Mouse (Mus musculus): ENCODE measurements around the gene Tns2. TPM values are rescaled to one million over a fixed set of nuclear protein-coding genes. Genes with fewer than 3 reads are reported as not detected.

Gene Tns2
- total and polyA plus RNA-seq, 2 experiments from 2014 or later: 5.5 to 9.2 TPM

DNA sequence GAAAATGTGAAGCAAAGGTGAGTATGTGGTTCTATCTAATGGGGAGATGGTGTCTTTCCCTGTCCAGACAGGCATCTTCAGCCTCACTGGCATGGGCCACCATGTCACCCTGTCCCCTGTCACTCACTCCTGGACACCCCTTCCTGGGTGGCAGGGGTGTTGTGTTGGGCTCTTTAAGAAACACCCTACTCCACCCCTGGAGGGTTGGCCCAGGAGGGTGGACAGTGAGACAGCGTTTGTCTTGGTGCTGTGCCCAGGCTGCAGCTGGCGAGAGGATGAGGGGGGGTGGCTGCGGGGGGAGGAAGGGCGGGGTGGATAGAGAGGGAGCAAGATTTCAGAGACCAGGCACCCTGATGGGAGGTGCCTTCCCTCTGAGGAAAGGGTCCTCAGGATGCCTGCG, 5.1 kb downstream of the Tns2 start:
- Histone ChIP-seq H3K4me1 (ENCODE audit: insufficient read depth, low read length) (peaks cover 30% of the 10 kb centered on the region), H3K9ac (replicated peaks; ENCODE audit: low read length) (no peak overlapping the region), H3K27me3 (ENCODE audit: insufficient read depth, low read length) (no peaks in the 10 kb centered on the region), H3K4me2 (ENCODE audit: low read depth, low read length) (peak overlapping the region; percentile 64; the same call in 1 of the 2 replicates), H3K4me3 (ENCODE audit: low read length) (no peak overlapping the region), H3K9me3 (ENCODE audit: low read length) (no peaks in the 10 kb centered on the region), H3K36me3 (ENCODE audit: insufficient read depth, low read length) (no peaks in the 10 kb centered on the region), H3K27ac (no peak overlapping the region; the same call in 1 of the 2 replicates)
- DNase-seq (ENCODE audit: low spot score) (no peak), ATAC-seq (no peak)
- no peak for TF ChIP-seq CTCF (IDR thresholded peaks at IDR 0.05; ENCODE audit: low read depth)
- WGBS: 32% methylated on average over 5 of the region's 5 CpGs

DNA sequence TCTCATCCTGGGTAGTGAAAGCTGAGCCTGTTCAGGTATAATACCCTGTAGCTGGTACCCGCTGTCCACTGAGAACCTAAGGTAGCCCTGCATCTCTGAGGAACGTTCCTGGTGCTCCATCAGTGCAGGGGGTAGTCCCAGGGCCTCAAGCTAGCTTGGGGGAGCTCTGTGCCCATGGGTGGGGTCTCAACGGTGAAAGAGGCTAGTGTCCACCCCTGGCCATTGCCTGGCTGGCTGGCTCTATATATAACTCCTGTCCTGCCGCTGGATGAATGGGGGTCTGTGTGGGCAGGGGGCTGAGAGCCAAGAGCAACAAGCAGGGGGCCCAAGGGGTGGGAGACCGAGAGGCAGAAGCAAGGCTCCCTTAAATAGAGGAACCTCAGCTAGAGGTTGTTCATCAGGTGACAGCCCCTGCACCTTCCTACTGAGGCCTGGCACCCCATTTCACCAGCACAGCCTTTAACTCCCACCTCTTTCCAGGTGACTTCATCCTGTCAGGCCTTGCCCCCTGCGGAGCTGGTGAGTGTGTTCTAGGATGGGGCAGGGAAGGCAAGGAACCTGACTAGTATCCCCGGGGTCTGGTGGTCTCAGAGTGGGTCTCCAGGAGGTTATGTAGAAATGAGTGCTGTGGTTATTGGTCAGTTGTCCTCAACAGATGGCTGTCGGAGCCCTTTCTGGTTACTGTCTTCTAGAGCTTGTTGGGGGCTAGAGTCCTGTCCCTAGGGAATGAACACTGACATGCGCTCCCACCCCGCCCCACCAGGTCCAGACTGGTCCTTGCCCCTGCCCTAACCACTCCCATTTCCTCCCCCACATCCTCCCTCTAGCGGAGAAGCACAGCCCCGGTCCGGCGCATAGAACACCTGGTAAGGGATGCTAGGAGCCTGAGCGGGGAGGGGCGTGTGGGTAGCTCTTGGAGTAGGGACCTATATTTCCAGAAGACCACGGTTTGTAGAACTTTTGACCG, 5.8 kb downstream of the Tns2 start:
- ATAC-seq (no peak), DNase-seq (ENCODE audit: low spot score) (no peak)
- Histone ChIP-seq H3K4me2 (ENCODE audit: low read depth, low read length) (peak overlapping the region; percentile 64), H3K4me1 (ENCODE audit: insufficient read depth, low read length) (peaks cover 30% of the 10 kb centered on the region), H3K9ac (replicated peaks; ENCODE audit: low read length) (no peak overlapping the region), H3K36me3 (ENCODE audit: insufficient read depth, low read length) (no peaks in the 10 kb centered on the region), H3K4me3 (ENCODE audit: low read length) (peak overlapping the region; percentile 35), H3K27me3 (ENCODE audit: insufficient read depth, low read length) (no peaks in the 10 kb centered on the region), H3K27ac (no peak overlapping the region; the same call in 1 of the 2 replicates), H3K9me3 (ENCODE audit: low read length) (no peaks in the 10 kb centered on the region)
- 28% methylated on average over 18 of the region's 18 CpGs for WGBS
- TF ChIP-seq CTCF (IDR thresholded peaks at IDR 0.05; ENCODE audit: low read depth): peak; percentile 37; the same call in 1 of the 2 replicates

DNA sequence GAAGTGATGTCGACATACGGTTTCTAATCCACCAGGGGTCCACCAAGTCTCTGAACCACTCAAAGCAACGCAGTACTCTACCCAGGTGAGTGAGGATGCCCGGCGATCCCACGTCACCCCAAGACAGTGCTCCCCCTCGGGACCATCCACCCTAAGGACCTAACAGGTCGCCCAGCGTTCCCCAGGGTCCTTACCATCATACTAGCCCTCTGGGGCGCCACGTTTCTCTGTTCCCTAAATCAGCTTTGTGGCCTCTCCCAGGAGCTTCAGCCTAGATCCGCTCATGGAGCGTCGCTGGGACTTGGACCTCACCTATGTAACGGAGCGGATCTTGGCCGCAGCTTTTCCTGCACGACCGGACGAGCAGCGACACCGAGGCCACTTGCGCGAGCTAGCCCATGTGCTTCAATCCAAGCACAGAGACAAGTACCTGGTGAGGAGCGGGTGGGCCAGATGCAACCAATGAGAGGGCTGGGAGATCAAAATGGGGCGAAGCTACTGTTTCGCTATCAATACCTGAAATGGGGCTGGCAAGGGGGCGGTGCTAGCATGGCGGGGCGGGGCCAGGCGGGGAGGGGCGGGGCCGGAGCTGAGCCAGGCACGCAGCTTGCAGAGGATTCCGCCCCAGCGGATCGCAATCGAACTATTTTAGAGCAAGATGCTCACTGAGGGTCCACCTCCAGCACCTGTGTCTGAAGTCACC, 6.7 kb downstream of the Tns2 start:
- ATAC-seq (0 out of 2 replicates have a peak, but pooled peaks have one; percentile 8), DNase-seq (ENCODE audit: low spot score) (peak; percentile 54)
- no peaks in the 10 kb centered on the region for H3K9me3 ChIP-seq (ENCODE audit: low read length)
- H3K36me3 ChIP-seq (ENCODE audit: insufficient read depth, low read length): no peaks in the 10 kb centered on the region
- peak overlapping the region; percentile 33; the same call in 1 of the 2 replicates for H3K9ac ChIP-seq (replicated peaks; ENCODE audit: low read length)
- 9% methylated on average over 38 of the region's 38 CpGs for WGBS
- no peaks in the 10 kb centered on the region for H3K27me3 ChIP-seq (ENCODE audit: insufficient read depth, low read length)
- peaks cover 29% of the 10 kb centered on the region for H3K4me1 ChIP-seq (ENCODE audit: insufficient read depth, low read length)
- H3K4me3 ChIP-seq (ENCODE audit: low read length): peak overlapping the region; percentile 35
- peak overlapping the region; percentile 64 for H3K4me2 ChIP-seq (ENCODE audit: low read depth, low read length)
- H3K27ac ChIP-seq: no peak overlapping the region
- TF ChIP-seq CTCF (IDR thresholded peaks at IDR 0.05; ENCODE audit: low read depth): no peak

DNA sequence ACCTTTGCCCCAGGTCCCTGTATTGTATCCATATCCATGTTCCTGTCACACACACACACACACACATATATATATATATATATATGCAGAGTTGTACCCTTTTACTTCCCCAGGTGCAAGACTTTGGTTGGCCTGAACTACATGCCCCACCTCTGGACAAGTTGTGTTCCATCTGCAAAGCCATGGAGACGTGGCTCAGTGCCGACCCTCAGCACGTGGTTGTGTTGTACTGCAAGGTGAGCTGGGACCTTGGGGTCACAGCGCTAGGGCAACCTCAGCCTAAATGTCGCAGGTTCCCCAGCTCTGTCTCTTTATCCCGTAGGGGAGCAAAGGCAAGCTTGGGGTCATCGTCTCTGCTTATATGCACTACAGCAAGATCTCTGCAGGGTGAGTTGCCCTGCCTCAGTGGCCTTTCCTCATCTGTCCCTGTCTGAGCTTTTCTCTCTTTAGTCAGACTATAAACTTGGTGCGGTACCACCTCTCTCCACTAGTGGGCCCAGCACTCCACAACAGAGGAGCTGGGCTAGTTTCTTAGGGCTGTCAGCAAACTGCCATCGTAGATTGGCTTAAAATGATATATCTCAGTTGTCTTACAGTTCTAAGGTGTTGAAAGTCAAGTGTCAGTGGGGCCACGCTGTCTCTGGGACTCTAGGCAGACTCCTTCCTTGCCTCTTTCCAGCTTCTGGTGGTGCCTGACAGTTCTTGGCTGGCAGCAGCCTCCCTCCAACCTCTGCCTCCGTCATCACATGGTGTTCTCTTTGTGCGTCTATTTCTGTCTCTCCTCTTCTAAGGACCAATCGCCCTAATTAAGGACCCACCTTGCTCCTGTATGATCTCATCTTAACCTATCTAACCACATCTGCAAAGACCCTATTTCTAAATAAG, 7.7 kb downstream of the Tns2 start:
- H3K27me3 ChIP-seq (ENCODE audit: insufficient read depth, low read length): no peaks in the 10 kb centered on the region
- ATAC-seq: no peak
- H3K27ac ChIP-seq: no peak overlapping the region
- TF ChIP-seq CTCF (IDR thresholded peaks at IDR 0.05; ENCODE audit: low read depth): peak; percentile 93
- no peak overlapping the region; the same call in 1 of the 2 replicates for H3K4me3 ChIP-seq (ENCODE audit: low read length)
- peak overlapping the region; percentile 64 for H3K4me2 ChIP-seq (ENCODE audit: low read depth, low read length)
- peaks cover 24% of the 10 kb centered on the region for H3K4me1 ChIP-seq (ENCODE audit: insufficient read depth, low read length)
- DNase-seq (ENCODE audit: low spot score): peak; percentile 84
- no peaks in the 10 kb centered on the region for H3K9me3 ChIP-seq (ENCODE audit: low read length)
- H3K36me3 ChIP-seq (ENCODE audit: insufficient read depth, low read length): no peaks in the 10 kb centered on the region
- 37% methylated on average over 13 of the region's 13 CpGs for WGBS
- H3K9ac ChIP-seq (replicated peaks; ENCODE audit: low read length): no peak overlapping the region

DNA sequence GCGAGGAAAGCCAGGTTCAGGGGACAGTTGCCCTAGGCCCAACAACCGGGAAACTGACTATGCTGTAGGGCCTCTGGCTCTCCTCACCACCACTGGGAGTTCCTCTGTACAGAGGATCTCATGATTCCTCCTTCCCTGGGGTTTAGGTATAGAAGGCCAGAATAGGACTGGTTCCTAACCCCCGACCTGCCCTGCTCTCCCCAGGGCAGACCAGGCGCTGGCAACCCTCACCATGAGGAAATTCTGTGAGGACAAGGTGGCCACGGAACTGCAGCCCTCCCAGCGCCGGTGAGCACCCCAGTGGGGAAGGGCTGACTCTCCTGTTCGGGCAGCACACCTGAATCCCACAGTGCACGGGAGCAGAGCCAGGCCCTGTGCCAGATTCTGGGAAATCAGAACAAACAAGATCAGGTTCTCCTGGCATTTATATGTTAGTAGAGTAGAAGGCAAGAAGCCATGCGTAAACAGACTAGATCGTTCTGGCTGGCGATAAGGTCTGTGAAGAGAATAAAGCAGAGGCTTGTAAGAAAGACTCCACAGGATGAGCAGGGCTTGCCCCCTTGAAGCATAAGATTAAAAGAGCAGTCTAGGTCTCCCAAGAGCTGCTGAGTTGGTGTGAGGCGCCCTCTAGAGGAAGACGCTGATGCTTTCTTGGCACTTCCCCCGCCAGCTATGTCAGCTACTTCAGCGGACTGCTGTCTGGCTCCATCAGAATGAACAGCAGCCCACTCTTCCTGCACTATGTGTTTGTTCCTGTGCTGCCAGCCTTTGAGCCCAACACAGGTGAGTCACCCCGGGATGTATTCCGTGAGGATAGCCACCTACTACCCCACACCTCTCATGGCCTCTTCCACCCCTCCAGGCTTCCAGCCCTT, 8.7 kb downstream of the Tns2 start:
- WGBS: 44% methylated on average over 18 of the region's 18 CpGs
- H3K9ac ChIP-seq (replicated peaks; ENCODE audit: low read length): no peak overlapping the region
- peak; percentile 82 for TF ChIP-seq CTCF (IDR thresholded peaks at IDR 0.05; ENCODE audit: low read depth)
- no peaks in the 10 kb centered on the region for H3K27me3 ChIP-seq (ENCODE audit: insufficient read depth, low read length)
- ATAC-seq (peak; percentile 50), DNase-seq (ENCODE audit: low spot score) (peak; percentile 90)
- H3K9me3 ChIP-seq (ENCODE audit: low read length): no peaks in the 10 kb centered on the region
- no peaks in the 10 kb centered on the region for H3K36me3 ChIP-seq (ENCODE audit: insufficient read depth, low read length)
- peaks cover 15% of the 10 kb centered on the region for H3K4me1 ChIP-seq (ENCODE audit: insufficient read depth, low read length)
- peak overlapping the region; percentile 22; the same call in 1 of the 2 replicates for H3K27ac ChIP-seq
- H3K4me2 ChIP-seq (ENCODE audit: low read depth, low read length): no peak overlapping the region
- H3K4me3 ChIP-seq (ENCODE audit: low read length): no peak overlapping the region
